Mouse (Mus musculus) kidney, adult 9 months (tissue): Measurements from ENCODE around the gene Fam181b.

Experiments
- DNase-seq: peaks from one replicate; pipeline ENCODE4 v3.0.0; 2022

Fam181b gene

DNA sequence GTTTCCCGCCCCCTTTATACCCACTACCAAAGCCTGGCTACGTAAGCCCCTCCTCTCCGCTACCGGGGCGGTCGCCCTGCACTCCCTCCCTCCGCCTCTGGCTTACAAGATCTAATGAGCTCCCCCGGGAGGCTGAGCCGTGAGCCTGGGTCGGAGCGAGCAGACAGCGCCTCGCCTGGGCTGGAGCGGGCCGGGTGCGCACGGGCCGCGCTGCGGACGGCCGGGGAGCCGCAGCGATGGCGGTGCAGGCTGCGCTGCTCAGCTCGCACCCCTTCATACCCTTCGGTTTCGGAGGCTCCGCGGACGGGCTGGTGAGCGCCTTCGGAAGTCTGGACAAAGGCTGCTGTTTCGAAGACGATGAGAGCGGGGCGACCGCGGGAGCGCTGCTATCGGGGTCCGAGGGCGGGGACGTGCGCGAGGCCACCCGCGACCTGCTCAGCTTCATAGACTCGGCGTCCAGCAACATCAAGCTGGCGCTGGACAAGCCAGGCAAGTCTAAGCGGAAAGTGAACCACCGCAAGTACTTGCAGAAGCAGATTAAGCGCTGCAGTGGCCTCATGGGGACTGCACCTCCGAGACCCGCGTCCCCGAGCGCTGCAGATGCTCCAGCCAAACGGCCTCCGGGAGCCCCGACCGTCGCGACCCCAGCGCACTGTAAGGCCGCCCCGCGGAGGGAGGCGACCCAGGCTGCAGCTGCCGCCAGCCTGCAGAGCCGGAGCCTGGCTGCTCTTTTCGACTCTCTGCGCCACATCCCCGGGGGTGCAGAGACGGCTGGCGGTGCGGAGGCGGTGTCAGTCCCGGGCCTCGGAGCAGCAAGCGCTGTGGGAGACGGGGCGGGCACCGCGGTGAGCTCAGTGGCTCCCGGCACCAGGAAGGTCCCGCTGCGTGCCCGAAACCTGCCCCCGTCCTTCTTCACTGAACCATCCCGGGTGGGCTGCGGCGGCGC is at the start of gene Fam181b:
Gene Fam181b (plus strand): TSS at position 81 of the 946 bp plus-strand sequence.
- peak; percentile 11 for DNase-seq

DNA sequence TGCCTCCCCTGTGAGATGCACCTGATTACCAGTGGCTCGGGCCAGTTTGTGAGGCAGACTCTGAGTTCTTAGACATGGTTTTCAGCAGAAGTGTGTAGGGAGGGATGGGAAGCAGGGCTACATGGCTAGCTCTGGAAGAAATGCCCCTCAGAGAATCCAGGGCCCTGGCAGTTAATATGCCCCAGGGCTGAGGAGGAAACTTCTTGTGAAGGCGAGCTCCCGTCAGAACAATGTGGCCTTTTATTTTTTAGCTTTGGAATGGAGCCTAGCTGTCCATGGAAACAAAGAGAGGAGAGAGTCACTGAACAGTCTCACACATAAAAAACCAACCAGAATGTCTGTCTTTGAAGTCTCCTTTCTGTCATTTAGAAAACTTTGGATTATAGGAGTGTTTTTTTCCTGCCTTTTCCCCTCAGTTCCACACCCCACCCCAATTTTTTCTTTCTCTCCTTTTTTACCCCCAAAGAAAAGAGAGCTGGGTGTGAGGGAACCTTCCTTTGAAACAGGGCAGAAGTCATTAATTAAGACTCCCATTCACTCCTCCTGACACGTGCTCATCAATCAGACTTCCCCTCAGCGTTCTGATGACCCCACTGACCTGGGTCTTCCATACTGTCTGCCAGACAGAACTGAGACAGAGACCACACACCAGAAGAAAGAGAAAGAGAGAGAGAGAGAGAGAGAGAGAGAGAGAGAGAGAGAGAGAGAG is 41.7 kb upstream of the Fam181b start:
- no peak for DNase-seq

GRCm38 (mm10) chr7:93038472-93038828 is 41.2 kb upstream of the Fam181b start:
- DNase-seq, result no peak

DNA sequence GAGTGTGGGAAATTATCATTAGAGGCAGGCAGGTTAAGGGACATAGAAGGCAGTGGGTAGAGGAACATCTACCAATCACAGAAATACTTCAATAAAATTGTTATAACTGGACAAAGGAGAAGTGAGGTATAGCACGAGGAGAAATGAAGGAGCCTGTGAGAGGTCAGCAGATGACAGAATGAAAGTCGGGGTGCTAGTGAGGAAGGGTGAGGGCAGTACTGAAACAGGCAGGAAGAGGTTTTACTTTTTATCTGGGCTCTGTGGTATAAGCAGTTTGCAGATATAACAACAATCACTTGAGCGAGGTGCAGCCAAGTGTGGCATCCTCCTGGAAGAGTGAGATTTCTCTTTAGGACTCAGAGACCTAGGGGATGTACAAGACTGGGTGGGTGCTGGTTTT is 40.1 kb upstream of the Fam181b start:
- no peak for DNase-seq

- no peak for DNase-seq
Observed at GRCm38 (mm10) chr7:93044359-93044758, 35.3 kb upstream of the Fam181b start.

GRCm38 (mm10) chr7:93044788-93045187 is 34.9 kb upstream of the Fam181b start:
- DNase-seq, result no peak

DNA sequence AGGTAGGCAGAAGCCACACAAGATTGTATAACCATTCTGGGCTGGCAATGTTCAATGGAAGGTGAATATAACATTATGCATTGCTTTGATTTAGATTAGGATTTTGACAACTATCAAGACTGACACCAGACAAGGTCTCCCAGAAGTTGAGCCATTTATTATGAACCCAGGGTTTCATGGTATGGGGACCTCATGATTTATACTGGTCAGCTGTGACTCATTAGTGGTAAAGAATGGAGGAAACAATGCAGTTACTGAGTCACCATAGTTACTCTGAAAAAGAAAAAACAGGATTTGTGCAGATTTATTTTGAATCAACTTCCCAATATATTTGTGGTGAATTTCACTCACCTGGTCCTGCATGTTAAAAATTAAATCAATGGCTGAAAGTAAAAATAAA is 18.8 kb upstream of the Fam181b start:
- no peak for DNase-seq

DNA sequence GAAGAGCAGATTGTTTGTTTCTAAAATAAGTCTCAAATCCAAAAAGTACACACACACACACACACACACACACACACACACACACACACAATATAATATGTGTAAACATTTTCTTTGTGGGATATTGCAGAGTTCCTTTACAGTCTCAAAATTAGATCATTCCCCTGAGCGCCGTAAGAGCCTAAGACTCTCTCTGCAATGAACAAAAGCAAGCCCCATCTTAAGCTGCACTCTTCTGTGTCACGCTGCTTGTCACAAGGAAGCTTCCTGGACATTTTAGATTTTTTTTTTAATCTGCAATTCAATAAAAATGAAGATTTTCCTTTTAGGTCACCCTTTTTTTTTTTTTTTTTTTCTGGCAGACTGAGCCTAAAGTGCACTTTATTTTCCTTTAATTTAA is 17.9 kb upstream of the Fam181b start:
- no peak for DNase-seq

- no peak for DNase-seq
Observed at GRCm38 (mm10) chr7:93062189-93062588, 17.5 kb upstream of the Fam181b start.

DNA sequence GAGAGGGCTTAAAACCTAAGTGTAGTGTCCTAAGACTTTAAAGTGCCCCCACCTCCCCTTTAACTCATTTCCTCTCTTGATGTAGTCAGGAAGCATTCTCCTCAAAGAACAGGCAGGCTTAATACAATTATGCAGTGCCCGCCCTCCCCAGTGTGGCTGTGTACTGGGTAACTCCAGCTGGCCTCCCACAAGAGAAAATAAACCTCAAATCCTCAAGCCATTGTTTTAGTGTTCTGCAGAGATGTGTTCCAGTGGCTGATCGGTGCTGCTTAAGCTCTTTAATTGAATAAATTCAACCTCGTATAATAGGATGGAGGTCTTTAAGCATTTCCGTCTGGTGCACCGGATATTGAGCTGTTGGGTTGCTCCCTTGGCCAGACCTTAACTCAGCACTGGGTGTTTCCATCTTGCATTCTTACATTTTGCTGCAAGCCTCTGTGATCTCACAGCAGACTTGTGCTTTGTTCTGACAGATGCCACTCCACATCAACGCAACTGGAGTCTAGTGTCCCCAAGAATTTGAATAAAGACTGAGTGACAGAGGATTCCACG is 12.1 kb upstream of the Fam181b start:
- DNase-seq, result no peak

DNA sequence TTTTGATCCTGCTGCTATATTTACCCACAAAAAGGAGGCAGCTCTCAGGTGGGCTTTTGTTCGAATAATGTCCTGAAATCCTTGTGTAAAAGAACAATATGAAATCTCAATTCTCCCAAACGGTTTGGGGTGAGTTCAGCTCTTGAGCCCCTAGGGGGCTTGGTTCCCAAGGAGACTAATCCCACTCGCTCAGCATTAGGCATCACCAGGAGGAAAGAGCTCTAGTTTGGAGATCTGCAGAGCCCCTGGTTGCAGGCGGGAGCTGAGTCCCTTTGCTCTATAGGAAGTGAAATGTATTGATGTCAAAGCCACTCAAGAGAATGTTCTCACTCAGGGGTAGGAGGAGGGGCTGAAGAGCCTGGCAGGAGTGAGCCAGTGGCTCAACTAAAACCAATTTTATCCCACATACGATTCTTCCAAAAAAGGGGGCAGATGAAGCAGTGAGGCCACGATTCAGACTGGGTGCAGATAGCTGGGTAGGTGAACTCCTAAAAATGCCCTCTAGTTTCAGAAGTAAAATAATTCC is 3.2 kb upstream of the Fam181b start:
- no peak for DNase-seq

DNA sequence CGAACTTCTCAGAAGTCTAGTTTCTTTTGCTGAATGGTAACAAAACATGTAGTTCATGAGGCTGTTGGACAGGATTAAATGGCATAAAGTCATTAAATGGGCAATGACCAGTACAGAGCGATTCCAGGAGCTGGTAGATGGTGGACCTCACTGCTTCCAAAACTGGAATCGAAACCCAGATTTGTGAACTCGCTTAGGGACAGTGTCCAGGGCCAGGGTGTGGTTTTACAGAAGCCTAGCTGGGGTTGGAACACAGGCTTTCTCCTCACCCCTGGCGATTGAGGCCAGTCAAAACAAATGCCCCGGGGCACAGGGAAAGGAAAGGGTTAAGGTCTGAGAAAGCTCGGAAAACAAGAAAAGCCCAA is 263 bp upstream of the Fam181b start:
- DNase-seq, result no peak

DNA sequence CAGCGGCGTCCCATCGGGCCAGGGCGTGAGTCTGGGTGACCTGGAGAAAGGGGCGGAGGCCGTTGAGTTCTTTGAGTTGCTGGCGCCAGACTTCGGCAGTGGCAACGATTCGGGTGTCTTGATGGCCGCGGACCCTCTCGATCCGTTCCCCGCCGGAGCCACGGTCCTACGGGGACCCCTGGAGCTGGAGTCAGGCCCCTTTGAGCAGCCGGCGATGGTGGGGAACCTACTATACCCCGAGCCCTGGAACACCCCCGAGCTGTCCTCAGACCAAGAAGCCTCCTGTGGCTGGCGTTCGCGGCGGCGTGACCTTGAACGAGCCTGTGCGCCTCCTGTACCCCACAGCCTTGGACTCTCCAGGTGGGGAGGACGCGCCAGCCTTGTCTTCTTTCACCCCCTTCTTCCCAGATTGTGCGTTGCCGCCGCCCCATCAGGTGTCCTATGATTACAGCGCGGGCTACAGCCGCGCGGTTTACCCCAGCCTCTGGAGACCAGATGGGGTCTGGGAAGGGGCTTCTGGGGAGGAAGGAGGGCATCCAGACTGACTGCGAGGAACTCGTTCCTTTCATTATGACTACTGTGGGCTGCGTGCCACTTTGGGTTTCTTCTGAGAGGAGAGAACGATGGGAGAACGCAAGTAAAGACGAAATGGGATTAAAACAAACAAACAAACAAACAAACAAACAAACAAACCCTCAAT is 1.2 kb downstream of the Fam181b start:
- DNase-seq, result no peak

DNA sequence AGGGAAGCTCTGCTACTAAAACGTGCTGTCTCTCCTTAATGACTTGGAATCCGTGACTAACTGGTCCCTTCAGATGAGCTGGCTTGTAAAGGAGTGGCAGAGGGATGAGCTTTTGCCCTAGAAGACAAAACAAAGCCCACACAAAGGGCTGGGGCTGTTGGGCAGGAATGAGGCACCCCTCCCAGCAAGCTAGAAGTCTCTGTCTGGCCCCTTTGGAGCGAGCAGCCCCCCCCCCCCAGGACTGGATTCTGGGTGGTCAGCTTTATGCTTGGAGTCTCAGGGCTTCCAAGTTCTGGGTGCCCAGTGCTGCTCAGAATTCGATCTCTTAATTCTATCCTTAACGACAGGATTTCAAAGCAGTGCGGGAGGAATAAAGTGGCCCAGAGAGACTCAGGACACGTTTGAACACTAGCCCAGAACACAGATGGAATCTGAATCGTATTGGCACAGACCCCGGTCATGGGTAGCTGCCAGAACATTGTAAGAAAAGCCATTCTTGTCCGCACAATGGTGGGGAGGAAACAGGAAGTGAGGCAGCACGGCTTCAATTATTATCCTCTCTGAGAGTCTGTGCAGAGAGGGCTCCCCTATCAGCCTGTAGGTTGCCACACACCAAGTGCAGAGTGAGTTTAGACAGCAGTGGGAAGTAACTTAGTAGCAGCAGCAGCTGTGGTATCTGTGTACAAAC is 13.8 kb downstream of the Fam181b start:
- peak; percentile 10 for DNase-seq

DNA sequence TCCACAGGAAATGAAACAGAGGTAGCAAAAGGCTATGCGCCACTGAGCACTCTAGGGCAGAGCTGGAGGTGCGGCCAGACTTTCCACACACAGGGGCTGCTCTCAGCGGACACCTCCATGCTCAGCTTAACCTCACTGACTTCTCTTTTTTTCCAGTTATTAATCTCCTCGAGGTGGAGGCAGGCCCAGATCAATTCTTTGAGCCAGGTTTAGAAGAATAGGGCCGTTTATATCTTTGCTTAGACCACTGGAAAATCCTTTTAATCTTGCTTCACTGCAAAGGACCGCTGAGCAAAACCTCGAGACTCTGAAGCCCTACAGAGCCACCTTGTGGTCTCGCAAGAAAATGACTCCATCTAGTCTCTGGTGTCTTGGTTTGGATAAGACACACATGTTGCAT is 15.8 kb downstream of the Fam181b start:
- peak; percentile 12 for DNase-seq

DNA sequence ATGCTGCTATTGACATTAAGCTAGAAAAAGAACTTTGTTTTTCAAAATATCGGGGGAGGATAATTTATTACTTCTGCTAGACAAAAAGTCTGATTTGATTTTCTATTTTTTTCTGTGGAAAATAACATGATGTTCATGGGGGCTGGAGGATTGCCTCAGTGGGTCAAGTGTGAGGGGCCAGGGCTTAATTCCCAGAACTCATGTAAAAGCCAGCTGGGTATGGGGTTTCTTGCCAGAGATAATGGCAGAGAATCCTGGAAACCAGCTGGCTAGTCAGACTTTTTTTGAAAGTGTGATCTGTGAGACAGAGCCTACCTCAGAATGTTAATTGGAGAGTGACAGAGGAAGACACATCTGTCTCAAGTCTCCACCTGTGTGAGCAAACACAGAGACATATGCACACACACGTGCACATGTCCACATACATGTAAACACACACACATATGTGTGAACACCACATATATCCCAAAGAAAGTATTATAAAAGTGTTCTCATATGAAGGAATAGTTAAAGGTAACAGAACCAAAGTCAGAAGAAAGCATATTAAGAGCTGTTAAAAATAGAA is 25.2 kb downstream of the Fam181b start:
- DNase-seq, result no peak

DNA sequence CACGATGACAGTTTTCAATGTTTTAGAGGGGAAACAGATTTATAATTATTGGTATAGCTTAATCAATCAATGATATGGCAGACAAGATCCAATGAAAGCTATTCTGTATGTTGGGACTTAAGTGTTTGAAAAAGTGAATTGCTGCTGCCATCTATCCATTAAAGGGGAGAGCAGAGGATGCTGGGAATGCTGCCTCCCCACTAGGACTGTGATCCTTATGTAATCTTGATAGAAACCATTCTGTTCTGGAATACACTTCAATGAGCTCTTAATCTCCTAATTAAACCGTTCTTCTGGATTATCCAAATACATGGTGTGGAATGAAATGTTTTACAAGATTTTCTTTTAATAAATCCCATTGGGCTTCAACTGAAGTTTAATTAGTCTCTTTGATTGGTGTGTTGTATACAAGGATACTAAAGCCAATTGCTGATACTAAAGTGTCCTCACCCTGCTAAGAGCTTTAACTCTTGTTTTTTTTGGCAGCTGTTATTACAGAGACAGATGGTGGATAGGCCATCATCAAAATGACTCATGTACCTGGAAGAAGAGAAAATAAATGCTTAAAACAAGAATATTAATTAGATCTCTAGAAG is 30.8 kb downstream of the Fam181b start:
- DNase-seq, result no peak

GRCm38 (mm10) chr7:93111056-93111455 is 31.4 kb downstream of the Fam181b start:
- DNase-seq, result no peak

- DNase-seq, result no peak
Observed at GRCm38 (mm10) chr7:93117561-93117960, 37.9 kb downstream of the Fam181b start.

DNA sequence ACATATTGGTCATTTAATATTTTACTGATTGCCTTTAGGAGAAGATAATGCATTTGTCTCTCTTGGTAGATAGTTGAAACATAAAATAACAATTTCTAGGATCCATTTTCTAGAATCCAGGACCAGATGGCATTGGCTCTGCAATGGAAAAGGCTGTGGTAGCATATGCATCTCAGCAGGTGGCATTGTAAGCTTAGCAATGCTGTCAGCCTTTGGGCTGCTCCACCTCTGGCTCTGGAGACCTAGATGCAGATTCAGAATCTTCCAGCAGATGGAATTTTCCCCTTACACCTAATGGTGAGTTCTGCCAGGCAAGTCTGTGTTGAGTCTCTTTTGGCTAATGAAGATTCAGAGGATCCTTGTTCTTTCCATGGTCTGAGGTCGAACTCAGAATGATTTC is 44.3 kb downstream of the Fam181b start:
- no peak for DNase-seq
